Mouse (Mus musculus): ENCODE data around the gene Apbb2. TPM values are rescaled to one million over a fixed set of nuclear protein-coding genes. Genes with fewer than 3 reads are reported as not detected.

The Apbb2 gene
- polyA plus RNA-seq, 1 experiment = 27.7 TPM

- Histone ChIP-seq H3K4me3 (ENCODE audit: insufficient read depth, low read depth, low read length) (no peak overlapping the region), H3K36me3 (ENCODE audit: control insufficient read depth, insufficient read depth, low read length) (no peaks in the 10 kb centered on the region), H3K4me1 (ENCODE audit: control insufficient read depth, insufficient read depth, low read length) (peaks cover 27% of the 10 kb centered on the region), H3K27ac (ENCODE audit: insufficient read depth, low read depth, low read length) (no peak overlapping the region), H3K27me3 (replicated peaks; ENCODE audit: control insufficient read depth, insufficient read depth, low read length) (no peaks in the 10 kb centered on the region)
- WGBS = 89% methylated on average over 7 of the region's 7 CpGs
- DNase-seq = no peak
- TF ChIP-seq CTCF (conservative IDR thresholded peaks at IDR 0.05; ENCODE audit: insufficient read depth, insufficient read length, low read depth, low read length) = no peak
- TF ChIP-seq POLR2A (IDR thresholded peaks at IDR 0.05; ENCODE audit: low read depth, low read length) = no peak
Observed at GRCm38 (mm10) chr5:66558094-66558493, 60.5 kb downstream of the Apbb2 start.

GRCm38 (mm10) chr5:66553933-66554332, 64.7 kb downstream of the Apbb2 start:
- H3K27me3 ChIP-seq (replicated peaks; ENCODE audit: control insufficient read depth, insufficient read depth, low read length) = no peaks in the 10 kb centered on the region
- DNase-seq = no peak
- no peaks in the 10 kb centered on the region for H3K36me3 ChIP-seq (ENCODE audit: control insufficient read depth, insufficient read depth, low read length)
- H3K4me1 ChIP-seq (ENCODE audit: control insufficient read depth, insufficient read depth, low read length) = peaks cover 16% of the 10 kb centered on the region; the same call in 1 of the 2 replicates
- peak overlapping the region; percentile 12; the same call in 1 of the 2 replicates for H3K27ac ChIP-seq (ENCODE audit: insufficient read depth, low read depth, low read length)
- TF ChIP-seq POLR2A (IDR thresholded peaks at IDR 0.05; ENCODE audit: low read depth, low read length) (no peak), CTCF (conservative IDR thresholded peaks at IDR 0.05; ENCODE audit: insufficient read depth, insufficient read length, low read depth, low read length) (no peak)
- H3K4me3 ChIP-seq (ENCODE audit: insufficient read depth, low read depth, low read length) = no peak overlapping the region

DNA sequence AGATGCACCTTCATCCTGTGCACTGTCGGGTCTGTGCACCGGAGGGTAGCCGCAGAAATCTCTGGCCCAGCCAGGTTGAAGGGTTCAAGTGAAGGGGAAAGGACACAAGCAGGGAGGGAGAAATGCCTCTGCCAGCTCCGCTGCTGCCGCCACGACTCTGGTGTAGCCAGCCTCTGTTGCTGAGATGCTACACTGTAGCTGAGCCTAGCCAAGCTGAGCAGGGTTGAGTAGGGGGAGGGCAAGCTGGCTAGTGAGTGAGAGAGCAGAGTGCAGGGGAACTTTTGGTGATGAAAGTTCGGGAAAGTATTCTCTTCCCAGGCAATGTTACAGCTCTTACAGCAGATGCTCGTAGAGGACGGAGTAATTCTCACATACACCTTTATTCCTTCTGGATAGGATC, 66.3 kb downstream of the Apbb2 start:
- TF ChIP-seq CTCF (conservative IDR thresholded peaks at IDR 0.05; ENCODE audit: insufficient read depth, insufficient read length, low read depth, low read length) (no peak), POLR2A (IDR thresholded peaks at IDR 0.05; ENCODE audit: low read depth, low read length) (no peak)

GRCm38 (mm10) chr5:66550292-66550691, 68.3 kb downstream of the Apbb2 start:
- Histone ChIP-seq H3K36me3 (ENCODE audit: control insufficient read depth, insufficient read depth, low read length) (no peaks in the 10 kb centered on the region), H3K4me1 (ENCODE audit: control insufficient read depth, insufficient read depth, low read length) (peaks cover 29% of the 10 kb centered on the region; the same call in 1 of the 2 replicates), H3K4me3 (ENCODE audit: insufficient read depth, low read depth, low read length) (no peak overlapping the region), H3K27ac (ENCODE audit: insufficient read depth, low read depth, low read length) (peak overlapping the region; percentile 57), H3K27me3 (replicated peaks; ENCODE audit: control insufficient read depth, insufficient read depth, low read length) (no peaks in the 10 kb centered on the region)
- WGBS = 73% methylated on average over 5 of the region's 5 CpGs
- DNase-seq = no peak
- TF ChIP-seq CTCF (conservative IDR thresholded peaks at IDR 0.05; ENCODE audit: insufficient read depth, insufficient read length, low read depth, low read length) (no peak), POLR2A (IDR thresholded peaks at IDR 0.05; ENCODE audit: low read depth, low read length) (no peak)

More for the DNA sequence above, 66.3 kb downstream of the Apbb2 start:
- 65% methylated on average over 9 of the region's 9 CpGs for WGBS
- no peaks in the 10 kb centered on the region for H3K36me3 ChIP-seq (ENCODE audit: control insufficient read depth, insufficient read depth, low read length)
- H3K4me3 ChIP-seq (ENCODE audit: insufficient read depth, low read depth, low read length) = no peak overlapping the region
- no peak overlapping the region for H3K27ac ChIP-seq (ENCODE audit: insufficient read depth, low read depth, low read length)
- no peaks in the 10 kb centered on the region for H3K27me3 ChIP-seq (replicated peaks; ENCODE audit: control insufficient read depth, insufficient read depth, low read length)
- peaks cover 19% of the 10 kb centered on the region; the same call in 1 of the 2 replicates for H3K4me1 ChIP-seq (ENCODE audit: control insufficient read depth, insufficient read depth, low read length)
- DNase-seq = no peak

- no peaks in the 10 kb centered on the region for H3K27me3 ChIP-seq (replicated peaks; ENCODE audit: control insufficient read depth, insufficient read depth, low read length)
- H3K4me1 ChIP-seq (ENCODE audit: control insufficient read depth, insufficient read depth, low read length) = peaks cover 26% of the 10 kb centered on the region
- no peak overlapping the region for H3K4me3 ChIP-seq (ENCODE audit: insufficient read depth, low read depth, low read length)
- no peak overlapping the region; the same call in 1 of the 2 replicates for H3K27ac ChIP-seq (ENCODE audit: insufficient read depth, low read depth, low read length)
- WGBS = 29% methylated on average over 1 of the region's 1 CpGs
- TF ChIP-seq POLR2A (IDR thresholded peaks at IDR 0.05; ENCODE audit: low read depth, low read length) (no peak), CTCF (conservative IDR thresholded peaks at IDR 0.05; ENCODE audit: insufficient read depth, insufficient read length, low read depth, low read length) (no peak)
- H3K36me3 ChIP-seq (ENCODE audit: control insufficient read depth, insufficient read depth, low read length) = no peaks in the 10 kb centered on the region
- no peak for DNase-seq
Observed at GRCm38 (mm10) chr5:66549691-66550090, 68.9 kb downstream of the Apbb2 start.

DNA sequence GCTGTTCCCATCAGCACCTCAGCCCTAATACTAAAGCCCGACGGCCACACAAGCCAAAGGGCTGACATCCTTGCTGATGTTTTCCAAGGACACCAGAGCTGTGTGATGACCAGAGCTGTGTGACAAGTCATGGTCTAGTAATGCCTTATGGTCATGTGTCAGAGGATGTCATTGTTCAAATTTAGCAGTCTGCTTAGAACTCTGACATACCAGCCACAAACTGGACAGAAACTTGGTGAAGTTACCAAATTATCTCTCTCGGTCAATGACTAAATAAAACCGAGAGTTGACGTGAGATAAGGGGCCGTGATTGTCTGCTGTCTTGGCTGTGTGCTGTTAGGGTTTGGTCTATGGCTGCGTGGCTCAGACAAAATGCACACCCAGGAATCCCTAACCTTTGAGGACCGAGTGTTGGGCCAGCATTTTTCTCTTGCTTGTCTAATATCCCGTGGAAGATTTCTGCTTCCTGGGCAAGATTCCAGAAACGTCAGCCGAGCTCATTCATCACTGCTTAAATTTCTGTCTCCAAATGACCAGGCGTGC, 71.5 kb downstream of the Apbb2 start:
- peak; percentile 92 for DNase-seq
- no peak for TF ChIP-seq POLR2A (IDR thresholded peaks at IDR 0.05; ENCODE audit: low read depth, low read length)
- no peak for TF ChIP-seq CTCF (conservative IDR thresholded peaks at IDR 0.05; ENCODE audit: insufficient read depth, insufficient read length, low read depth, low read length)
- H3K4me1 ChIP-seq (ENCODE audit: control insufficient read depth, insufficient read depth, low read length) = peaks cover 25% of the 10 kb centered on the region
- WGBS = 43% methylated on average over 12 of the region's 12 CpGs
- H3K27ac ChIP-seq (ENCODE audit: insufficient read depth, low read depth, low read length) = peak overlapping the region; percentile 87
- H3K36me3 ChIP-seq (ENCODE audit: control insufficient read depth, insufficient read depth, low read length) = no peaks in the 10 kb centered on the region
- H3K27me3 ChIP-seq (replicated peaks; ENCODE audit: control insufficient read depth, insufficient read depth, low read length) = no peaks in the 10 kb centered on the region
- no peak overlapping the region for H3K4me3 ChIP-seq (ENCODE audit: insufficient read depth, low read depth, low read length)

- Histone ChIP-seq H3K27me3 (replicated peaks; ENCODE audit: control insufficient read depth, insufficient read depth, low read length) (no peaks in the 10 kb centered on the region), H3K4me1 (ENCODE audit: control insufficient read depth, insufficient read depth, low read length) (peaks cover 29% of the 10 kb centered on the region), H3K36me3 (ENCODE audit: control insufficient read depth, insufficient read depth, low read length) (no peaks in the 10 kb centered on the region), H3K27ac (ENCODE audit: insufficient read depth, low read depth, low read length) (peak overlapping the region; percentile 53), H3K4me3 (ENCODE audit: insufficient read depth, low read depth, low read length) (no peak overlapping the region)
- TF ChIP-seq CTCF (conservative IDR thresholded peaks at IDR 0.05; ENCODE audit: insufficient read depth, insufficient read length, low read depth, low read length) (no peak), POLR2A (IDR thresholded peaks at IDR 0.05; ENCODE audit: low read depth, low read length) (no peak)
- WGBS = 52% methylated on average over 10 of the region's 10 CpGs
- DNase-seq = no peak
Observed at GRCm38 (mm10) chr5:66545573-66546141, 72.9 kb downstream of the Apbb2 start.

All from kidney, adult 2 months (tissue).